Mouse (Mus musculus) heart, adult 11 months (tissue): Measurements from ENCODE around the gene Olfr750.

Experiments
- DNase-seq: peaks from one replicate; pipeline ENCODE4 v3.0.0; 2022

The Olfr750 gene

GRCm38 (mm10) chr14:51088166-51088969 is 14.1 kb upstream of the Olfr750 start:
- DNase-seq: peak; percentile 98

- DNase-seq: no peak
Measured at GRCm38 (mm10) chr14:51087762-51088161, 13.5 kb upstream of the Olfr750 start.

GRCm38 (mm10) chr14:51085911-51086310 is 11.7 kb upstream of the Olfr750 start:
- no peak for DNase-seq

GRCm38 (mm10) chr14:51085086-51085485 is 10.9 kb upstream of the Olfr750 start:
- no peak for DNase-seq

GRCm38 (mm10) chr14:51083805-51084204 is 9.6 kb upstream of the Olfr750 start:
- DNase-seq: no peak

- peak; percentile 97 for DNase-seq
Measured at GRCm38 (mm10) chr14:51082599-51083581, 8.7 kb upstream of the Olfr750 start.

- DNase-seq: no peak
Measured at GRCm38 (mm10) chr14:51081035-51081434, 6.8 kb upstream of the Olfr750 start.

- DNase-seq: no peak
Measured at GRCm38 (mm10) chr14:51079180-51079579, 4.9 kb upstream of the Olfr750 start.

- DNase-seq: no peak
Measured at GRCm38 (mm10) chr14:51069617-51070016, 4.6 kb downstream of the Olfr750 start.

GRCm38 (mm10) chr14:51068956-51069355 is 5.3 kb downstream of the Olfr750 start:
- DNase-seq: peak; percentile 86

- DNase-seq: peak; percentile 69
Measured at GRCm38 (mm10) chr14:51060761-51061160, 13.5 kb downstream of the Olfr750 start.

- peak; percentile 79 for DNase-seq
Measured at GRCm38 (mm10) chr14:51057401-51057831, 16.8 kb downstream of the Olfr750 start, which contains the start of gene Rnase12. TSS of gene Rnase12 (minus strand) at chr14:51057661.

GRCm38 (mm10) chr14:51054243-51055237 is 19.7 kb downstream of the Olfr750 start:
- peak; percentile 64 for DNase-seq

- DNase-seq: no peak
Measured at GRCm38 (mm10) chr14:51053176-51053575, 21.1 kb downstream of the Olfr750 start.

GRCm38 (mm10) chr14:51051941-51052340 is 22.3 kb downstream of the Olfr750 start:
- DNase-seq: peak; percentile 39

GRCm38 (mm10) chr14:51050063-51050462 is 24.2 kb downstream of the Olfr750 start, which contains the start of gene Rnase11:
TSS of gene Rnase11 (minus strand) at chr14:51050163.
- DNase-seq: no peak

- DNase-seq: peak; percentile 66
Measured at GRCm38 (mm10) chr14:51047846-51048245, 26.4 kb downstream of the Olfr750 start.

- peak; percentile 51 for DNase-seq
Measured at GRCm38 (mm10) chr14:51041769-51042168, 32.5 kb downstream of the Olfr750 start, which contains the start of gene Rnase9. TSS of gene Rnase9 (minus strand) at chr14:51041869.

GRCm38 (mm10) chr14:51036214-51036613 is 38.0 kb downstream of the Olfr750 start:
- peak; percentile 11 for DNase-seq

- peak; percentile 4 for DNase-seq
Measured at GRCm38 (mm10) chr14:51035206-51035605, 39.0 kb downstream of the Olfr750 start.

GRCm38 (mm10) chr14:51027387-51028155 is 46.7 kb downstream of the Olfr750 start:
- peak; percentile 87 for DNase-seq
